Mouse (Mus musculus): ENCODE data around the gene Slc7a5. TPM values are rescaled to one million over a fixed set of nuclear protein-coding genes. Genes with fewer than 3 reads are reported as not detected.

The Slc7a5 gene
- total RNA-seq, 1 experiment from 2014 or later: 44.5 TPM

GRCm38 (mm10) chr8:121889810-121890785 lies 17.4 kb downstream of the Slc7a5 start:
- ATAC-seq (replicated peaks; ENCODE audit: low read depth, poor library complexity, severe bottlenecking): no peak

- ATAC-seq (replicated peaks; ENCODE audit: low read depth, poor library complexity, severe bottlenecking): no peak
Measured at GRCm38 (mm10) chr8:121889317-121889716, 18.2 kb downstream of the Slc7a5 start.

- ATAC-seq (replicated peaks; ENCODE audit: low read depth, poor library complexity, severe bottlenecking): no peak
Measured at GRCm38 (mm10) chr8:121887547-121887946, 19.9 kb downstream of the Slc7a5 start.

GRCm38 (mm10) chr8:121885433-121885832 lies 22.1 kb downstream of the Slc7a5 start:
- ATAC-seq (replicated peaks; ENCODE audit: low read depth, poor library complexity, severe bottlenecking): no peak

GRCm38 (mm10) chr8:121885001-121885400 lies 22.5 kb downstream of the Slc7a5 start:
- ATAC-seq (replicated peaks; ENCODE audit: low read depth, poor library complexity, severe bottlenecking): no peak

GRCm38 (mm10) chr8:121884181-121884580 lies 23.3 kb downstream of the Slc7a5 start:
- no peak for ATAC-seq (replicated peaks; ENCODE audit: low read depth, poor library complexity, severe bottlenecking)

- ATAC-seq (replicated peaks; ENCODE audit: low read depth, poor library complexity, severe bottlenecking): no peak
Measured at GRCm38 (mm10) chr8:121881921-121882320, 25.6 kb downstream of the Slc7a5 start.

GRCm38 (mm10) chr8:121880818-121881217 lies 26.7 kb downstream of the Slc7a5 start:
- no peak for ATAC-seq (replicated peaks; ENCODE audit: low read depth, poor library complexity, severe bottlenecking)

GRCm38 (mm10) chr8:121879712-121880111 lies 27.8 kb downstream of the Slc7a5 start:
- no peak for ATAC-seq (replicated peaks; ENCODE audit: low read depth, poor library complexity, severe bottlenecking)

GRCm38 (mm10) chr8:121877828-121878480 lies 29.5 kb downstream of the Slc7a5 start:
- ATAC-seq (replicated peaks; ENCODE audit: low read depth, poor library complexity, severe bottlenecking): no peak

- ATAC-seq (replicated peaks; ENCODE audit: low read depth, poor library complexity, severe bottlenecking): peak; percentile 76
Measured at GRCm38 (mm10) chr8:121877212-121877611, 30.3 kb downstream of the Slc7a5 start.

GRCm38 (mm10) chr8:121875517-121875916 lies 32.0 kb downstream of the Slc7a5 start:
- no peak for ATAC-seq (replicated peaks; ENCODE audit: low read depth, poor library complexity, severe bottlenecking)

- no peak for ATAC-seq (replicated peaks; ENCODE audit: low read depth, poor library complexity, severe bottlenecking)
Measured at GRCm38 (mm10) chr8:121875045-121875444, 32.4 kb downstream of the Slc7a5 start.

- 0 out of 2 replicates have a peak, but pooled peaks have one; percentile 24 for ATAC-seq (replicated peaks; ENCODE audit: low read depth, poor library complexity, severe bottlenecking)
Measured at GRCm38 (mm10) chr8:121874031-121874430, 33.5 kb downstream of the Slc7a5 start.

- peak; percentile 63 for ATAC-seq (replicated peaks; ENCODE audit: low read depth, poor library complexity, severe bottlenecking)
Measured at GRCm38 (mm10) chr8:121871833-121872440, 35.6 kb downstream of the Slc7a5 start.

GRCm38 (mm10) chr8:121870190-121870589 lies 37.3 kb downstream of the Slc7a5 start:
- ATAC-seq (replicated peaks; ENCODE audit: low read depth, poor library complexity, severe bottlenecking): no peak

GRCm38 (mm10) chr8:121868896-121869295 lies 38.6 kb downstream of the Slc7a5 start:
- no peak for ATAC-seq (replicated peaks; ENCODE audit: low read depth, poor library complexity, severe bottlenecking)

GRCm38 (mm10) chr8:121868196-121868595 lies 39.3 kb downstream of the Slc7a5 start:
- ATAC-seq (replicated peaks; ENCODE audit: low read depth, poor library complexity, severe bottlenecking): no peak

- no peak for ATAC-seq (replicated peaks; ENCODE audit: low read depth, poor library complexity, severe bottlenecking)
Measured at GRCm38 (mm10) chr8:121865356-121865755, 42.1 kb downstream of the Slc7a5 start.

- no peak for ATAC-seq (replicated peaks; ENCODE audit: low read depth, poor library complexity, severe bottlenecking)
Measured at GRCm38 (mm10) chr8:121861806-121862548, 45.5 kb downstream of the Slc7a5 start.
